Mouse (Mus musculus) kidney, adult 2 months (tissue): ENCODE data around the gene Copz1.
A peak's percentile ranks its signal among the peaks of the same experiment; 100 is the strongest.

ENCODE experiments used
- CTCF ChIP-seq: fragments of 200-500 bp; conservative IDR thresholded peaks from 2 replicates; pipeline ENCODE4 v1.5.1; 2011; ENCODE audit warnings: low read depth, mild to moderate bottlenecking, control low read depth, low read length, moderate library complexity, mixed read lengths; ENCODE audit not compliant: insufficient read depth, insufficient read length
- POLR2A ChIP-seq: fragments of 200-500 bp; IDR thresholded peaks from one replicate; pipeline ENCODE4 v1.6.1; 2011; ENCODE audit warnings: low read depth, low read length, control low read depth

GRCm38 (mm10) chr15:103342415-103342814, 69.9 kb downstream of the Copz1 start:
- TF ChIP-seq CTCF (peak; percentile 70), POLR2A (no peak)
